Mouse (Mus musculus) limb, embryonic 11.5 days (tissue): ENCODE data around the gene C87499. TPM values are rescaled to one million over a fixed set of nuclear protein-coding genes. Genes with fewer than 3 reads are reported as not detected.

Experiments used
- ATAC-seq: fragments of 200-750 bp; cut with Nextera tagmentation; 2 replicates; pipeline ENCODE4 v1.8.0; 2017; ENCODE audit warnings: low read depth; ENCODE audit not compliant: insufficient number of reproducible peaks, low FRiP score, low TSS enrichment
- DNase-seq: peaks from one replicate; pipeline ENCODE4 v3.0.0-alpha.2; 2015; ENCODE audit warnings: low spot score
- H3K27ac ChIP-seq: fragments of 300-500 bp; sonication (generic); replicated peaks from 2 replicates; pipeline ENCODE4 v1.5.1; 2014; ENCODE audit warnings: low read depth, mild to moderate bottlenecking, low read length
- H3K27me3 ChIP-seq: fragments of 300-500 bp; sonication (generic); 2 replicates; pipeline ENCODE4 v1.6.1; 2014; ENCODE audit warnings: mild to moderate bottlenecking, low read length, mixed read lengths; ENCODE audit not compliant: control insufficient read depth, insufficient read depth
- H3K36me3 ChIP-seq: fragments of 300-500 bp; sonication (generic); 2 replicates; pipeline ENCODE4 v1.6.1; 2014; ENCODE audit warnings: mild to moderate bottlenecking, low read length, moderate library complexity, mixed read lengths; ENCODE audit not compliant: control insufficient read depth, insufficient read depth
- H3K4me1 ChIP-seq: fragments of 300-500 bp; sonication (generic); 2 replicates; pipeline ENCODE4 v1.6.1; 2014; ENCODE audit warnings: low read length, mixed read lengths; ENCODE audit not compliant: control insufficient read depth, insufficient read depth
- H3K4me2 ChIP-seq: fragments of 300-500 bp; sonication (generic); 2 replicates; pipeline ENCODE4 v1.6.1; 2014; ENCODE audit warnings: low read depth, mild to moderate bottlenecking, moderate library complexity; ENCODE audit not compliant: severe bottlenecking
- H3K4me3 ChIP-seq: fragments of 300-500 bp; sonication (generic); 2 replicates; pipeline ENCODE4 v1.5.1; 2014; ENCODE audit warnings: low read depth, low read length
- H3K9ac ChIP-seq: fragments of 300-500 bp; sonication (generic); 2 replicates; pipeline ENCODE4 v1.6.1; 2014; ENCODE audit warnings: mild to moderate bottlenecking, low read length
- H3K9me3 ChIP-seq: fragments of 300-500 bp; sonication (generic); 2 replicates; pipeline ENCODE4 v1.6.1; 2016; ENCODE audit warnings: low read length; ENCODE audit not compliant: control insufficient read depth
- WGBS: fragments of 180-500 bp; shearing (Covaris S2); extraction: QIAGEN DNeasy Blood & Tissue Kit; methylation state at CpG from one replicate; pipeline ENCODE4 v1.1.7; 2014; 5-methylcytosine and 5-hydroxymethylcytosine counted together
- polyA plus RNA-seq: library from polyadenylated mRNA; unstranded; fragments of >200 nt; fragmentation: Nextera tagmentation; extraction: Ambion mirVana; gene quantifications from 2 replicates; pipeline ENCODE4 v1.2.1, GENCODE M21; 2014

Gene C87499
- polyA plus RNA-seq = not detected in 2 replicates

- no peak for ATAC-seq
- WGBS = 96% methylated on average over 4 of the region's 4 CpGs
- no peak within 1 kb of the TSS for H3K4me3 ChIP-seq
Observed at GRCm38 (mm10) chr4:88634311-88634710, at the start of gene C87499. TSS of gene C87499 (minus strand) at chr4:88634411.

DNA sequence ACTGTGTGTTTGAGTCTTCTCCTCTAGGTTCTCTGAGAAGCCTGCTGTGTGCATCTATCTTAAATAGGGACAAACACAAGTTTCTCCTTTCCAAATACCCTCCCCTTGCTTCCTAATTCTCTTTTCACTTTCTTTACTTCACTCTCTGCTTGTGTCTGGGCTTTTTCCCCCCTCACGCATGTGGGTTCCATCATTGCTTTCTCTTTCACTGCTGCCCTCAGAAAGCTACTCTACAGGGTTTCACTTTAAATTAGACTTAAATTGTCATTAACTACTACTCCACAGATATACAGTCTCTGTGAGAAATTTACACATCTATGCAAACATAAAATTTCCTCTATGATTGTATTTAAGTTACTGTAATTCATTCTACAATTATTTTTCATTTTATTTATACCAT, 49.6 kb upstream of the C87499 start, which contains the start of gene Ifna2:
Gene Ifna2, minus strand, starts transcription at position 101 of the 400 bp plus-strand sequence.
- WGBS = 93% methylated on average over 1 of the region's 1 CpGs
- Histone ChIP-seq H3K4me1 (no peaks in the 10 kb centered on the region), H3K9me3 (no peaks in the 10 kb centered on the region), H3K4me3 (no peak within 1 kb of the TSS), H3K36me3 (no peaks in the 10 kb centered on the region), H3K4me2 (no peak within 1 kb of the TSS), H3K27me3 (no peaks in the 10 kb centered on the region), H3K9ac (no peak within 1 kb of the TSS), H3K27ac (no peak within 1 kb of the TSS)
- no peak for ATAC-seq
- no peak for DNase-seq

More at GRCm38 (mm10) chr4:88634311-88634710, at the start of gene C87499:
- no peak for DNase-seq
- H3K9me3 ChIP-seq = no peaks in the 10 kb centered on the region
- no peak within 1 kb of the TSS for H3K27ac ChIP-seq
- H3K27me3 ChIP-seq = no peaks in the 10 kb centered on the region
- H3K36me3 ChIP-seq = no peaks in the 10 kb centered on the region
- no peak within 1 kb of the TSS for H3K9ac ChIP-seq
- no peak within 1 kb of the TSS for H3K4me2 ChIP-seq
- no peaks in the 10 kb centered on the region for H3K4me1 ChIP-seq

DNA sequence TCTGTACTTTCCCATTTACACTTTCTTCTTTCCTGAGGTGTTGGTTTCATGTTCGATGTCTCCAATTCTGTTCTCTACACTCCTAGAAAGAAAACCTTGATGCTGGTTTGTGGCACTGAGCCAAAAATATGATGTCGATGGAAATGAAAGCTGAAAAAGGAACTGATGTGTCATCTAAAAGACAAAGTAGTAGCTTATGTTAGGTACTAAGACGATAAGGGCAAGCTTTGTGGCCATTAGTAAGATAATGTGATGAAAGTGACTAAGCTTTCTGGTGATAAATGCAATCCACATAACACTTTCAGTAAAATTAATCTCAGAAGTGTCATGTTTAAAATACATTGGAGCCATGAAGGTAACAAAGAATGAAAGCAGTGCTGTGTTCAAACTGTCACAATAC, 47.1 kb upstream of the C87499 start:
- no peak for ATAC-seq
- no peak overlapping the region for H3K9ac ChIP-seq
- H3K4me3 ChIP-seq = no peak overlapping the region

GRCm38 (mm10) chr4:88680362-88680761, 46.2 kb upstream of the C87499 start:
- H3K9me3 ChIP-seq = no peaks in the 10 kb centered on the region
- ATAC-seq (no peak), DNase-seq (peak; percentile 46)
- no peak overlapping the region for H3K4me3 ChIP-seq
- no peaks in the 10 kb centered on the region for H3K36me3 ChIP-seq
- H3K27ac ChIP-seq = no peak overlapping the region
- no peaks in the 10 kb centered on the region for H3K4me1 ChIP-seq
- H3K27me3 ChIP-seq = no peaks in the 10 kb centered on the region
- no peak overlapping the region for H3K4me2 ChIP-seq
- H3K9ac ChIP-seq = no peak overlapping the region
- 57% methylated on average over 8 of the region's 8 CpGs for WGBS

More for the DNA sequence above, 47.1 kb upstream of the C87499 start:
- Histone ChIP-seq H3K9me3 (no peaks in the 10 kb centered on the region), H3K27ac (no peak overlapping the region), H3K36me3 (no peaks in the 10 kb centered on the region), H3K27me3 (no peaks in the 10 kb centered on the region), H3K4me1 (no peaks in the 10 kb centered on the region), H3K4me2 (no peak overlapping the region)
- WGBS = 77% methylated on average over 3 of the region's 3 CpGs
- no peak for DNase-seq

DNA sequence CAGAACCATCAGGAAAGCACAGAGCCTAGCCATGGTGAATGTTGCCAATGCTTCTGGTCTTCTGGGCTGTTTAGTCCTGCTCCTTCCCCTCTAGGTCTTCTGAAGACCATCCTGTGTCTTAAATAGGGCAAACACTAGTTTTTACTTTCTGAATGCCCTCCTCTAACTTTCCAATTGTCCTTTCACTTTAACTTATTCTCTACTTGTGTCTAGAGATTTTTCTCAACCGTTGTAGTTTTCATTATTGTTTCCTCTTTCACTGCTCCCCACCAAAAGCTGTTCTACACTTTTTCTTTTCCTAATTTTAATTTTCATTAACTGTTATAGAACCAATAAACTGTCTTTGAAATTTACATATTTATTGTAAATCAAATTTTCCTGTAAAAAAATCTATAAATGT, 42.6 kb upstream of the C87499 start, which contains the start of gene Ifna16:
Gene Ifna16, minus strand, starts transcription at position 101 of the 400 bp plus-strand sequence.
- Histone ChIP-seq H3K4me3 (no peak within 1 kb of the TSS), H3K9ac (no peak within 1 kb of the TSS), H3K9me3 (no peaks in the 10 kb centered on the region), H3K4me2 (no peak within 1 kb of the TSS), H3K4me1 (no peaks in the 10 kb centered on the region), H3K27me3 (no peaks in the 10 kb centered on the region), H3K27ac (no peak within 1 kb of the TSS), H3K36me3 (no peaks in the 10 kb centered on the region)
- no peak for ATAC-seq
- 84% methylated on average over 1 of the region's 1 CpGs for WGBS
- DNase-seq = no peak

DNA sequence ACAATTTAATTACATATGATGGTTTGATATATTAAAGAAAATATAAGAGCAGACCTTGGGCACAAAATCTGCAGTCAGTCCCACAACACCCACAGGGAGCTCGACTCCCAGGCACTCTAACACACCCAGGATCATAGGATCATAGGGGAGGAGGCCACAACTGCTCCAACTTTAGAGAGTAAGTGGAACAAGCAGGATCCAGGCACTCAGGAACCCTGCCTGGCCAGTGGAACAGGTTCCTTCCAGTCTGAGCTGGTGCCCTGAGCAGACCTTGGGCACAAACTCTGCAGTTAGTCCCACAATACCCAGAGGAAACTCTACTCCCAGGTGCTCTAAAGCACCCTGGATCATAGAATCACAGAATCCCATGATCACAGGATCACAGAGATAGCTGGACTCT, 21.2 kb upstream of the C87499 start:
- H3K4me3 ChIP-seq = no peak overlapping the region
- H3K9ac ChIP-seq = no peak overlapping the region
- no peaks in the 10 kb centered on the region for H3K36me3 ChIP-seq
- H3K27me3 ChIP-seq = no peaks in the 10 kb centered on the region
- no peak overlapping the region for H3K27ac ChIP-seq
- DNase-seq (no peak), ATAC-seq (no peak)
- H3K9me3 ChIP-seq = no peaks in the 10 kb centered on the region
- 59% methylated on average over 1 of the region's 1 CpGs for WGBS
- no peak overlapping the region for H3K4me2 ChIP-seq
- H3K4me1 ChIP-seq = no peaks in the 10 kb centered on the region

DNA sequence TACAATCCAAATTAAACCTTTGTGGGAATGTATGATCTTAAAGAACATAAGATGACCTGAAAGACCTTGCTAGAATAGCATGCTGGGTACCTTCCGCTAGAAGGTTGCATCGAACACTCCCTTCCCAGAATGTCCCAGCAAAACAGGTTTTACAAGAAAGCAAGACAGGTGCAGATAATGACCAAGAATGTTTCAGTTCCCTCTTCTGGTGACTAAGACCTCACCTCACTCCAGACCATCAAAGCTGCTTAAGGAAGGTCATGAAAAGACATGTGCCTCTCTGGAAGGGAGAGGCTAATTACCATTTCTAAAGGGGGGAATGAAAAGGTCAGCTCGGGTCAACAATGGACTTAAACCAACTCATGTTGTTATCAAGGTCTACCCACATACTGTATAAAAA, 19.4 kb upstream of the C87499 start:
- Histone ChIP-seq H3K9me3 (no peaks in the 10 kb centered on the region), H3K9ac (no peak overlapping the region), H3K27me3 (no peaks in the 10 kb centered on the region), H3K27ac (no peak overlapping the region), H3K36me3 (no peaks in the 10 kb centered on the region), H3K4me3 (no peak overlapping the region), H3K4me2 (no peak overlapping the region), H3K4me1 (no peaks in the 10 kb centered on the region)
- ATAC-seq (no peak), DNase-seq (no peak)
- WGBS = 78% methylated on average over 3 of the region's 3 CpGs

DNA sequence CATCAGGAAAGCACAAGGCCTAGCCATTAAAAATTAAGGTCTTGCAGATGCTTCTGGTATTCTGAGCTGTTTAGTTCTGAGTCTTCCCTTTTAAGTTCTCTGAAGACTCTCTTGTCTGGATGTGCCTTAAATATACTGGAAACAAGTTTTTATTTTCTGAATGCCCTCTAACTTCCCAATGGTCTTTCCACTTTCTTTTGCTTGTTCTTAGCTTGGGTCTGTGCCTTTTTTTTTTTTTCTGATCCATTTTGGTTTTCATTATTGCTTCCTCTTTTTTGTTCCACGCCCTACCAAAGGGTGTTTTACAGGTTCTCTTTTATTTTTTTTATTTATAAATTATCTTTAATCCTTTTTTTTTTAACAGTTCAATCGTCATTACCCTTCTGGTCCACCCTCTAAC, 10.1 kb upstream of the C87499 start, which contains the start of gene Ifna13:
Gene Ifna13, minus strand, starts transcription at position 101 of the 400 bp plus-strand sequence.
- Histone ChIP-seq H3K9ac (no peak within 1 kb of the TSS), H3K36me3 (no peaks in the 10 kb centered on the region), H3K4me3 (no peak within 1 kb of the TSS), H3K9me3 (no peaks in the 10 kb centered on the region), H3K27ac (no peak within 1 kb of the TSS), H3K4me2 (no peak within 1 kb of the TSS), H3K4me1 (no peaks in the 10 kb centered on the region), H3K27me3 (no peaks in the 10 kb centered on the region)
- no peak for ATAC-seq
- 64% methylated on average over 2 of the region's 2 CpGs for WGBS
- no peak for DNase-seq

- WGBS = 44% methylated on average over 2 of the region's 2 CpGs
- no peak for DNase-seq
Observed at GRCm38 (mm10) chr4:88642526-88642925, 8.3 kb upstream of the C87499 start.

More at GRCm38 (mm10) chr4:88642526-88642925, 8.3 kb upstream of the C87499 start:
- H3K4me3 ChIP-seq = no peak overlapping the region
- H3K4me1 ChIP-seq = no peaks in the 10 kb centered on the region
- no peak overlapping the region for H3K4me2 ChIP-seq
- H3K9ac ChIP-seq = no peak overlapping the region
- no peak overlapping the region for H3K27ac ChIP-seq
- no peak for ATAC-seq
- no peaks in the 10 kb centered on the region for H3K36me3 ChIP-seq
- no peaks in the 10 kb centered on the region for H3K27me3 ChIP-seq
- H3K9me3 ChIP-seq = no peaks in the 10 kb centered on the region
